Mouse (Mus musculus) megakaryocyte, adult 5-6 weeks (primary cell): Measurements from ENCODE around the gene Jmjd7. TPM values are rescaled to one million over a fixed set of nuclear protein-coding genes. Genes with fewer than 3 reads are reported as not detected.

ENCODE experiments used
- ATAC-seq: 2 replicates; pipeline ENCODE4 v1.8.0; 2016; ENCODE audit warnings: mild to moderate bottlenecking, inconsistent platforms; ENCODE audit not compliant: poor library complexity, severe bottlenecking
- total RNA-seq, 2 experiments: library from RNA; stranded (forward) in 1 of 2; stranded (reverse) in 1 of 2; fragments of 153-499, 151-499 nt in 1 of 2; fragments of 221-1000, 200-1000 nt in 1 of 2; gene quantifications; 2 replicates each; pipeline versions ENCODE4 v1.2.3 to v1.2.4; 2015 to 2017

Gene Jmjd7
- 4.5 and 8.0 TPM in 2 replicates for total RNA-seq (2015)
- 2.3 and 5.4 TPM in 2 replicates for total RNA-seq (2017)

DNA sequence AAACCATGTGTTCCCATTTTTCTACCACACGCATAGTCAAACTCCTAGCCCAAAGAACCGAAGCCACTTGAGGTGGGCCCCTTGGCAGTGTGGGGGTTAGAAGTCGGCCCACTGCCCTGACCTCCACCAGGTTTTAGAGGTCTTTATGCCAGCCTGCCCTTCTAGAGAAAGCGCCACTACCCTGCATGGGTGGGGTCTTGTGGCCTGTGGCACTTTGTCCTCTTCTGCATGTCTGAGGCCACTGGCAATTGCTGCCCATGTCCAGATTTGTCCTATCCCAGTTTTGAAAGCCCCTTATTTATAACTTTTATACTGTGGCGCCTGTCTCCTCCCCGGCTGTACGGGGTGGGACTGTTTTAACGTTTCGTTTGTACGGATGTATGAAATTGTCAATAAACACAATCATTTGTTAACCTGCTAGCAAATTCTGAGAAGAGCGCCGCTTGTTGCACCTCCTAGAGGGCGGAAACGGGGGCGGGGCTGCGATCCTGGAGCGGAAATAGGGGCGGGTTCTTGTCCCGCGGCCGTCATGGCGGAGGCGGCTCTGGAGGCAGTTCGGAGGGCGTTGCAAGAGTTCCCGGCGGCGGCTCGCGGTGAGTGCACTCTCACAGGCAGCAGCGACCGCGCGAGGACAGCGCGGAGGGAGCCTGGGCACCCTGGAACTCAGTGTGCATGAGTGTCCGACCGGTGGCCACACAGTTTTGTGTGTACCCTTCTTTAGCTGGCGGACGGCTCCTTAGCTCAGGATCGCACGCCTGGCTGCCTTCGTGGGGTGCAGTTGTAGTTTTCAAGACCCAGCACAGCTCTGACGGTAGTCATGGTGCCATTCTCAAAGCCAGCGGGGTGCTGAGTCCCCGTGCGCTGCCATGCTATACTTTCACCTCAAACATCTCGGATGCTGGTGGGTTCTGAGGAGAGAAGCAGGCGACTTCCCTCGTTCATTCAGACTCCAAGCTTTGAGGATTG is at the start of gene Jmjd7, which contains the start of gene Gm28042:
TSS of gene Jmjd7 (plus strand) at position 500 of the 966 bp plus-strand sequence.
TSS of gene Gm28042 (plus strand) at position 510 of the 966 bp plus-strand sequence.
- peak; percentile 98 for ATAC-seq

DNA sequence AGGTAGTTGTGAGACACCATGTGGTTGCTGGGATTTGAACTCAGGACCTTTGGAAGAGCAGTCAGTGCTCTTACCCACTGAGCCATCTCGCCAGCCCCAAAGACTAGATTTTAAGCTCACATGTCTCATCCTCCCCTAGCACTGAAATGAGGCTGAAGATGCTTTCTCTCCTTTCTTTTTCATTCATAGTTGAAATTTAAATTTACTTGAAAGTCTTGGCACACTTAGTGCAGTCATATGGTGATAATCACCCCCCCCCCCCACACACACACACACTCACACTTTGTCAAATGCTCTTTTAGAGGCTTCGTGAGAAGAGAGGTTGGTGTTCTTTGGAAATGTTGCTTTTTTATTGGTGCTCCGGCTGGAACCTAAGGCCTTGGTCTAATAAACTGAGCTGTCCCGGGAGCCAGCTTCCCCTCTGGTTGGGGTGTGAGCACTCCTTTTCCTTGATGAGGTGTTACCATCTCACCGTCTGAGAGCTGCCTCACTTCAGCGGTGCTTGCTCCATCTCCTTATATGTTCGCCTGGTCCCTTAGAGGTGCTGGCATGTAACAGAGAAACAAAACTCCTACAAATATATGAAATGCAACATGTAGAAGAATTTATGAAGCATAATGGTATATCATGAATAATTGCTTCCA is 46.8 kb upstream of the Jmjd7 start:
- no peak for ATAC-seq

DNA sequence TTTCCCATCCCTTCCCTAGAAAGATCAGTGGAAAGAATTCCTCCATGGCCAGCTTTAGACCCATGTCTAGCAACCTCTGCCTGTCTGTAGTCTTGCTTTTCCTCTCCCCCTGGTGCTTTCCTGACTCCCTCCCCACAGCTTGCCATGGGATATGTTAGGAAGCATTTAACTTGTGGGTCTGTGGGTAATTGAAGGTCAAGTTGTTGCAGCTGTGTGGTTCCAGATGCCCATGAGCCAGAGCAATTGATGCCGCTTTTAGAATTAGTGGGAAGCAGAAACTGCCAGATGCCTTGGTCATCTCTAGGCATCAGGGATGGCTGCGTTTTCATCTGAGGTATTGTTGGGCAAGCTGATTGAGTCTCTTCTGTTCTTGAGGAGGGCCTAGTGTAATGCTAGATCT is 45.7 kb upstream of the Jmjd7 start:
- ATAC-seq: no peak

DNA sequence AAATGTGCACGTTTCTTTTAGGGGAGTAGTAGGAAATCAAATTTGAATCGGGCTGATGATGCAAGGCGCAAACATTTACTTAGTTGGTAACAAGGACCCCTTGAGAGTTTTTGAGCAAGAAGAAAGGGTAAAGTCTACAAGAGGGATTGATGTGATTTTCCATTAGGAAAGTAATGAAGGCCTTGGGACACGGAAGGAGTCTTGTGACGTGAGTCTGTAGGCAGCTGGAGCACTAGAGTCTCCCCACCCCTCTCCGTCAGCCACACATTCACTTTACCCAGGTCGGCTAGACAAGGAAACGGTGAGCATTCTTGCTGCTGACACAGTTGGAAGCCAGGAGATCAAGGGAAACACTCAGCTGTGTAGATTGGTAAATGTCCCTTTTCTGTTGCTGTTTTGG is 41.4 kb upstream of the Jmjd7 start:
- no peak for ATAC-seq

DNA sequence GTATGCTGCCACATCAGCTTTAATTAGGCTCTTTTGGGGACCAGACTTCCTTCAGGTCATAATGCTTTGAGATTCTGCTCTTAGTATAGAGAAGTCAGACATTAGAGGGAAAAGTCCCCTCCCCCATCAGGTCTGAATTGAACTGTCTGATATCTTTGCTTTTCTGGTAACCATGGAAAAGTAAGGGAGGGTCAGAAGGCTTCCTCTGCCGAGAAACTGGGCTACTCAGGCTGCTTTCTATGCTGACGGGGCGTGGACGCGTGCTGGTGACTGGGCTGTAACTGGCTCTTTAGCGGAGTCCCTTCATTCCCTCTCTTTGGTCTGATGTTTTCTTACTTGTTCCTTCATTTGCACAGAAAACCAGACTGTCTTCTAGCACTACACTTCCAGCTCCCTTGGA is 40.9 kb upstream of the Jmjd7 start:
- no peak for ATAC-seq

DNA sequence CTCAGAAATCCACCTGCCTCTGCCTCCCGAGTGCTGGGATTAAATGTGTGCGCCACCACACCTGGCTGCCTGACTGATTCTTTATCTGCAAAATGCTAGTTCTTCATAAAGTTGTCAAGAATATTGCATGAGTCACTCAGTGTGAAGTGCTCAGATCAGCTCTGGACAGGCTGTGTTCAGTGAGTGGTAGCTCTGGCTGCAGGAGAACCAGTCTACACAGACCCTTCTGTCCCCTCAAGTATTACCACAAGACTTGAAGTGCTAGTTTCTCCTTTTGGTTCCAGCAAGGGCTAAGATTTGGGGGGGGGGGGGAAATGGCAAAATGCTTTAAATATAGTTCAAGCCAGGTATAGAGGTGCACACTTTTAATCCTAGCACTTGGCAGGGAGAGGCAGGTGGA is 39.8 kb upstream of the Jmjd7 start:
- no peak for ATAC-seq

DNA sequence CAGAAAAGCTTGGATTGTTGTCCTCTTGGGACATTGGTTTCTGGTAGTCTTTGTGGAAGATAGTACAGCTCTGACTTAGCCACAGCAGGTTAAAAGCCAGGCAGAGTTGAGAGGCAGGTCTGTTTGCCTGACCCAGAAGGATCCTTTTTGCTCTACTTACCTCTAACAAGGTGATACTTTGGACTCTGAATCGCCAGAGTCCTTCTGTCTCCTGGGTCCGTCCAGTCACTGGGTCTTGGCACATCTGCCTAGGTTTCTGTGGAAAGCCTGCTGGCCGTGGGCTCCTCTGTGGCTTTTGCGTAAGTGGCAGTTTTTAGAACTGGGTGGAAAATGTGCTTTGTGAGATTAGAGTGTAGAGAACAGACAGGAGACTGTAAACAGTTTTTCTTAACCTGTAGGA is 38.3 kb upstream of the Jmjd7 start:
- no peak for ATAC-seq

DNA sequence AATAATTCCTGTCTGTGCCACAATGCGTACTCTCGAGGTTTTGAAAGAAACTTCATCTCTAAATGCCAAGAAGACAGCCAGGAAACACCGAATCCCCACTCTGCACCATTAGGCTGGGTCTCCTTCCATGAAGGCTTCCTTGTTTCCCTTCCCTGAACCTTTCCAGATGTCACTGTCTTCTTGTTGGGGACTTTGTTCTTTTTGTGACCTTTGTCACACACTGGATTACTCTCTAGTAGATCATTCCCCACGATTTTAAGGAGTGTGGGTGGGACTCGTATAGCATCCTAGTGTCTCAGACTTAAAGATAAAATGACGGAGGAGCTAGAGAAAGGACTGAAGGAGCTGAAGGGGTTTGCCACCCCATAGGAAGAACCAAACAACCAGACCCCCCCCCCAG is 36.4 kb upstream of the Jmjd7 start:
- no peak for ATAC-seq

DNA sequence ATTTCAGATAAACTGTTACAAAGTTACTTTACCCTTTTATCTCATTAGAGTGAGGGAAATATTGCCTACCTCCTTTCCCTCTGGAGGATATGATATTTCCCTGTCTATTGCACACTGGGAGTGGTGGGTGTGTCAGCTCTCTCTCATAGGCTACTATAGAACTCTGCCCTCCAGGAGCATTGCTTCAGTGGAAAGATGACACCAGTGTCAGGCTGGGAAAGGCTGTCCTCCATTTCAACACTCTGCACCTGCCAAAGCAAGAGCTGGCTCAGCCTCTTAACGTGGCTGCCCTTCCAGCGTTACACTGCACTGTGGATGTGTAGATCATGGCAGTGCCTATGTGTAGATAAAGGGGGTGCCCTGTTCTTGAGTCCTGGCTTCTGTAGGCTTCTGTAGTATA is 34.9 kb upstream of the Jmjd7 start:
- ATAC-seq: no peak

DNA sequence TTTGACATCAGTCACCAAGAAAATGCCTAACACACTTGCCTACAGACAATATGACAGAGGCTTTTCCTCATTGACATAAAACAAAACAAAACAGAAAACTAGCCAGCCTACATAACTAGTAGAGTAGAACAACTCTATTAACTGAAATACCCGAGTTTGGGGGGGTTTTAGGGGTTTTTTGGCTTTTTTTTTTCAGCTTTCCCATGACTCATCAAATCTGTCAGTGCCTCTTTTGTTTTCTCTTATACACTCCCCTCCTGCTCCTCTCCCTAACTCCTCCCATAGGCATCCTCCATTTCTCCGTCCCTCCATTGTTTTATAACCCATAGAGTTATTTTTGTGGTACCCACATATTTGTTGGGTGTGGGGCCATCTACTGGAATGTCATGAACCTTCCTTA is 33.8 kb upstream of the Jmjd7 start:
- no peak for ATAC-seq

DNA sequence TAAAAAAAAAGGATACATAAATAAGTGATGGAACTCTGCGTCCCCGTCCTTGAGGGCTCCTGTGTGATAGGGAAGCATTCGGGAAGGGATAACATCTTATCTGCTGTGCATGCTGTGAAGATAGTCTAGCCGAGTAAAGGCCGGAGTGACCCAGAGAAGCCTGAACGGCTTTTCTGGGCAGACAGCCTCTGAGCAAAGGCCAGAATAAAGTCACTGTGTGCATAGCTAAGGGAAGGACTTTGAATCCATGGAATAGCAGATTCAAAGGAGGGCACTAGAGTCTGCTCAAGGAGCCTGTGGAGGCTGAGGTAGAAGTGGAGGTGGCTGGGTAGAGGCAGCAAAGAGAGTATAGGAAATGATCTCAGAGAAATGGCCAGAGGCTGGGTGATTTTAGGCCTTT is 32.4 kb upstream of the Jmjd7 start:
- ATAC-seq: no peak

DNA sequence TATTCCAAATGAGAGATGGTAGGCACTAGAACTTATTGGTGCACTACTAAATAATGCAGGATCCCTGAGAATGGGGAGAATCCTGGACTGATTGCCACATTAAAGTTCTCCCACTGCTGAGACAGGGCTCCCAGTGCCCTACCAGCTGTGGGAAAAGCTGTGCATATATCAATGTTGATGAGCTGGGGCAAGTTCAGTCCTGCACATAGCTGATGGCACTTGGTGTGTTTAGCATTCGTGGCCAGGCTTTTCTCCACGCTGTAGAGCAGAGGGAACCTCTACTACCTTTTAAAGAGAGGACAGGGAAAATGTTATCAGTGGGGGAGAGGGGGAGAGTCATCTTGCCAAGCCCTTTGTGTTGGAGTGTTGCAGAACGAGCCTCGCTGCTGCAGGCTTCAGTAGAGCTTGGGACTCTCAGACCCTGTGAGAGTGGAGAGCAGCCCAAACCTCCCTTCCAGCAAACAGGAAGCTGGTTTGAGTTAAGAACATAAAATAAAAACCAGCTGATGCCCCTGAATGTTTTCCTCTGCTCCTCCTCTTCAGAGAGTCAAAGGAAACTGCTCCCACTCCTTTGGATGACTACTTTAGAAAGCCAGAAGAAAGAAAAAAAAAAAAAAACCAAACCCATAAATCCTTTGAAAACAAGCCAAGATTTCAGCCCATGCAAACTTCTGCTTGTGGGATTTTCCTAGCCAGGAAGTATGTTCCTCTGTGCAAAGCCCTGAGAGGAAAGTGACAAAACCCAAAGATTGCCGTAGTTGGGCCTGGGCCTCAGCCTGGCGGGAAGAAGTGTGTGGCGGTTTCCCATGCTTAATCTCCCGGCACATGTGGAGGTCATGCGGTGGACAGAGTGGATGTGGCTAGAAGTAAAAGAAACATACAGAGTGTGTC is 31.6 kb upstream of the Jmjd7 start:
- no peak for ATAC-seq

DNA sequence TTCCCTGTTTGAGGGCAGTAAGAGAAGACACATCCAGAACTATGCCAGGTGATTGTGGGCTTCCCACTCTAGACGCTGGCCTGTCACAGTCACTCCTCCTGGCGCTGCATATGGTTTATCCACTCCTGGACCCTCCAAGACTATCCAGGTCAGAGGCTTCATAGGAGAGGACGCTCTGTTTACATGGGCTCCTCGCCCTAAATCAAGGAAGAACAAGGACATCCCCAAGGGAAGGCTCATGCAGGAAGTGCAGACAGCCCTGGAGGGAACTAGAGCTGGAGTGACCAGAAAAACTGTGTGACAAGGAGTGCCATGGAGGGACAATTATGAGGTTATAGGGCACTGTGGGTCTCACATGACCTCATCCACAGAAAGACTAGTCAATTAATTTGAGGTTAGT is 29.9 kb upstream of the Jmjd7 start:
- ATAC-seq: no peak

DNA sequence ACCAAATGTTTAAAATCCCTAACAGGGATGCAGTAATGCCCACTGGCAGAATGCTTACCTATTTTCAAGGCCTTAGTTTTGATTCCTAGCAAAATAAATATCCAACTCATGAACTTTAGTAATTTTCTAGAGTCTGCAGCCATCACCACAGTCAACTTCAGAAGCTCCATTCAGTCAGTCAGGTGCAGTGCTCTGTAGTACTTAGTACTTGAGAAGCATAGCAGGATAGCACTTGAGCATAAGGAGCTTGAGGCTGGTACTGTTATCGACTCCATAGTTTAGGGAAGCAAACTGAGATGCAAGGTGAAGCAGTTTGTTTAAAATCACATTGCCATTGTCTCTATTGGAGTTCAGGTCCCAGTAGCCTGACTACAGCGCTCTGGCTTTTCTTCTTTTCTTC is 27.6 kb upstream of the Jmjd7 start:
- no peak for ATAC-seq

DNA sequence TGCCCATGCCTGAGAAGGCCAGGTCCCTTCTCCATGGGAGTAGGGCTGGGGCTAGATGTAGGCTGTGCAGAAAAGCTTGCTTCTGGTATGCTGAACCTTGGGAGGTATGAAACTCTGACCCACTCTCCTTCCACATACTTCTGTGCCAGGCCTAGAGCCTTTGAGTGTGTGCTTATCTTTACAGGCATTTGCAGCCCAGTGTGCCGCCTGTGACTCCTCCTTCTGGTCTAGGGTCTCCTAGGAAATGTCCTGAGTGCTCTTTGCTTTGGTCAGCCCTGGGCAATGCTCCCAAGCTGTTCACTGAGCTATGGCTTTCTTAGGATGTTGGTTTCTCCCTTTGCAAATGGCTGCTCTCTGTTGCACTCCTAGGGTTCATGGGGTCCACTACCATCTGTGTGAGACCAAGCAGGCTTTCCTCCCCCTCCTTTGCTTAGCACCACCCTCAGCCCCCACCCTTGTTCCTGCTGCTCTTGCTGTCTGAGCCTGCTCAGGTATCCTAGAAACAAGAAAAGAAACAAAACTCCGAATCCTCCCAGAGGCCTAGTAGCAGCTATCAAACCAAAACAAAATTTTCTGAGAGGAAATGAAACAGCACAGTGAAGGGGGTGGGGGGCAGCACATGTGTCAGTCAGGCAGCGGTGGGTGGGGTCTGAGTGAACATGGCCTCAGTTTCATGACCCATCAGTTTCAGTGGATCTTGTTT is 26.2 kb upstream of the Jmjd7 start:
- ATAC-seq: no peak

DNA sequence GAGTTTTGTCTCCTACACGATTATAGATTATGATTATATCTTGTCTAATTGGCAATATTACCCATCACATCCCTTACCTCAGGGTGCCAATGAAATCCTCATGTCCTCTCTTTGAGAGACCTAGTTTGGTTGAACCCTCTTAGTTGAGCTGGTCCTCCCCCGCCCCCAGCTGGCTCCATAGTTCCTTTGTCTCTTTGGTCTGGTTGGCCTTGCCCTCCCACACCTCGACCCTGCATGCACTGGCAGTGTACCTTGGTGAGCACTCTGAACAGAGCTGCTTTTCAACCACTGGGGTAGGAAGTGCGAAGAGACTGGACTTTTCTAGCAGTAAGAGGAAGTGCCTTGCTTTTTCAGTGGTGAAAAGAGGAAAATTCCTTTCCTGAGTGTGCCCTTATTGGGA is 25.3 kb upstream of the Jmjd7 start:
- ATAC-seq: no peak

DNA sequence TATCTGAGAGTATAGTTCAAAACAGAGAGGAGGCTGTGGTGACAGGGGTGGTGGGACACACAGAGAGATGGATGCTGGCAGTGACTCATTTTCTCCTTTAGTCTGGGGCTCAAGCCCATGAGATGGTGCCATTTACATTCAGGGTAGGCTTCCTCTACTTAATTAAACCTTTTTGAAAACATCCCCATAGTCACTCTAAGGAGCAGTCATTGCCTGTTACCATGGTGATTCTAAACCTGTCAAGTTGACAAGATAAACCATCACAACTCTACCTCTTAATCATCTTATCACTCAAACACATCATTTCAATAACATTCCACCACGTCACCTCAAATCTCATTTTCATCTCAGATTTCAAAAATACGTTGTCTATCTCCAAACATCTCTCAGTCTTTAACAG is 23.3 kb upstream of the Jmjd7 start:
- no peak for ATAC-seq

DNA sequence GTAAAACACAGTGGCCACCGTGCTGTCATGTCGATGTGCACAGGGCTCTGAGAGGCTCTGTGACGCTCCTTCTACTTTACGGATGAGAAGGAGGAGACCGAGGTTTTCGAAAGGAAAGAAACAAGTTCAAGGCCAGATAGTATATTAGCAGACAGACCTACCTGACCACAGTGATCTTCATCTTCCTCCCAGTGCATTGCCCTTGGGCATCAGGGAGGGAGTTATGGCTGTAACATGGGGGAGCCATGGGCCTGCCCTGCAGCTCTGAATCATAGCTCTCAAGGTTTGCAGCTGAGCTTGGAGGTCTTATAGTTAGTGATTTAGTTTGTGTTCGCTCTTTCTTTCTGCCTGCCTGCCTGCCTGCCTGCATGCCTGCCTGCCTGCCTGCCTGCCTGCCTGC is 20.6 kb upstream of the Jmjd7 start:
- no peak for ATAC-seq

DNA sequence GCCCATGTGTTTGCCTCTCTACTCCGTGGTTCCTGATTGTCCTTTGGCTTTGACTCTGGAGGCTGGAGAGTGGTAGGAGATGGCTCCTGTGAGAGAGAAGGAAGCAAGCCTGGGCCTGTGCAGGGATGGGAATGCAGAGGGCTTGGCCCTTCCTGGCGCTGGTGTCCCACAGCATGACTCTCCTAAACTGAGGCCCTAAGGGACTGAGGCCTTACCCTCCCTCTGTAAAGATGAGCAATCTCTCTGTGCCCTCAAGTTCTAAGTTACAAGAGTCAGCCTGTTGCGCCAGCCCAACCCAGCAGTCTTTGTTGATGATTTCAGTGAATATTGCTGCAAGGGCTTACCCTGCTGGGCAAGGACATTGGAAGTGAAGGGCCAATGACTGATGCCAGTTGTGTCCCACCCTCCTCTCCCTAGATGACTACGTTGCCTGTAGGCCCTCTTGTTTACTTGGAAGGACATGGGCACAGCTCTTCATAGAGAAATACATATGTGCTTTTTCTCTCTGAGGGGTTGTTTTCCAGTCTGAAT is 19.5 kb upstream of the Jmjd7 start:
- no peak for ATAC-seq

DNA sequence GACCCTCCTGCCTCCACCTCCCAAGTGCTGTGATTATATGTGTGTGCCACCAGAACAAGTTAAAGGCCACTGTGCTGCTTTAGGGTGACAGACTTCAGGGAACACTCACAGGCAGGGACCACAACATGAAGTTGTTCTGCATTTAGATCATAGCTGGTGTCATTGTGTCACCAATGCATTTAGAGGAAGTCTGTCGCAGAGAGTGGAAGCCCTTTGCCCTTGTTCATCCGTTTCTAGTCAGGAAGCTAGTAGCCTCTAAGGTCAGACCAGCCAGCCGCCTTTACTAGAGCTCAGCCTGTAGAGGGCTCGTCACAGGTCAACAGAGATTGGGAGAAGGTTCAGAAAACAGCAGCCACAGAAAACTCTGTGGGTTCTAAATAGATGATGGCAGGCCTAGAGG is 18.6 kb upstream of the Jmjd7 start:
- peak; percentile 93 for ATAC-seq
